Mouse (Mus musculus) cerebellum, adult 11 months (tissue): ENCODE measurements around the gene Lin28a.

Experiments
- DNase-seq: peaks from one replicate; pipeline ENCODE4 v3.0.0; 2022

Lin28a gene

GRCm38 (mm10) chr4:134018779-134019145 lies at the start of gene Lin28a:
Gene Lin28a (minus strand): TSS chr4:134018841.
- DNase-seq: no peak

- no peak for DNase-seq
Measured at GRCm38 (mm10) chr4:134067833-134068544, 49.3 kb upstream of the Lin28a start.

GRCm38 (mm10) chr4:134067383-134067782 lies 48.7 kb upstream of the Lin28a start:
- no peak for DNase-seq

- DNase-seq: no peak
Measured at GRCm38 (mm10) chr4:134065431-134066004, 46.9 kb upstream of the Lin28a start.

- DNase-seq: no peak
Measured at GRCm38 (mm10) chr4:134062561-134062960, 43.9 kb upstream of the Lin28a start.

GRCm38 (mm10) chr4:134061944-134062446 lies 43.4 kb upstream of the Lin28a start:
- no peak for DNase-seq

- no peak for DNase-seq
Measured at GRCm38 (mm10) chr4:134061166-134061830, 42.7 kb upstream of the Lin28a start.

- no peak for DNase-seq
Measured at GRCm38 (mm10) chr4:134060135-134060865, 41.7 kb upstream of the Lin28a start, which contains the start of gene Crybg2. Gene Crybg2 (plus strand): TSS chr4:134060815.

- no peak for DNase-seq
Measured at GRCm38 (mm10) chr4:134058908-134059307, 40.3 kb upstream of the Lin28a start.

GRCm38 (mm10) chr4:134058166-134058715 lies 39.6 kb upstream of the Lin28a start:
- no peak for DNase-seq

GRCm38 (mm10) chr4:134053538-134053937 lies 34.9 kb upstream of the Lin28a start, which contains the start of gene Zfp683:
Gene Zfp683 (plus strand): TSS chr4:134053838.
- no peak for DNase-seq

GRCm38 (mm10) chr4:134052560-134052959 lies 33.9 kb upstream of the Lin28a start:
- DNase-seq: peak; percentile 62

GRCm38 (mm10) chr4:134051912-134052311 lies 33.3 kb upstream of the Lin28a start:
- no peak for DNase-seq

- no peak for DNase-seq
Measured at GRCm38 (mm10) chr4:134047648-134048047, 29.0 kb upstream of the Lin28a start.

GRCm38 (mm10) chr4:134043041-134043440 lies 24.4 kb upstream of the Lin28a start:
- DNase-seq: no peak

GRCm38 (mm10) chr4:134041317-134042123 lies 22.9 kb upstream of the Lin28a start:
- no peak for DNase-seq

GRCm38 (mm10) chr4:134035953-134036352 lies 17.3 kb upstream of the Lin28a start:
- DNase-seq: peak; percentile 74

- DNase-seq: no peak
Measured at GRCm38 (mm10) chr4:134025802-134026201, 7.2 kb upstream of the Lin28a start.

- DNase-seq: no peak
Measured at GRCm38 (mm10) chr4:134020621-134021020, 2.0 kb upstream of the Lin28a start.

- DNase-seq: peak; percentile 61
Measured at GRCm38 (mm10) chr4:134019641-134020351, 1.2 kb upstream of the Lin28a start.

GRCm38 (mm10) chr4:134019210-134019609 lies 569 bp upstream of the Lin28a start:
- no peak for DNase-seq
